Mouse (Mus musculus) bone marrow macrophage, adult 2 months (primary cell): ENCODE measurements around the gene Hnf4a. TPM values are rescaled to one million over a fixed set of nuclear protein-coding genes. Genes with fewer than 3 reads are reported as not detected.

Experiments
- H3K27ac ChIP-seq: 2 replicates; pipeline ENCODE4 v1.5.1; 2012; ENCODE audit warnings: low read depth, low read length; ENCODE audit not compliant: insufficient read depth
- H3K4me1 ChIP-seq: 2 replicates; pipeline ENCODE4 v1.6.1; 2012; ENCODE audit warnings: low read length; ENCODE audit not compliant: control insufficient read depth, insufficient read depth
- H3K4me3 ChIP-seq: 2 replicates; pipeline ENCODE4 v1.5.1; 2012; ENCODE audit warnings: mild to moderate bottlenecking, low read length, moderate library complexity; ENCODE audit not compliant: insufficient read depth
- CTCF ChIP-seq: IDR thresholded peaks from 2 replicates; pipeline ENCODE4 v1.5.1; 2012; ENCODE audit warnings: low read depth, mild to moderate bottlenecking, low read length, moderate library complexity
- POLR2A ChIP-seq: IDR thresholded peaks from 2 replicates; pipeline ENCODE4 v1.6.1; 2012; ENCODE audit warnings: mild to moderate bottlenecking, low read depth, low read length, borderline replicate concordance
- polyA plus RNA-seq: library from polyadenylated mRNA; stranded (reverse); fragments of >200 nt; gene quantifications from 2 replicates; pipeline ENCODE4 v1.2.4, GENCODE M21; 2012; ENCODE audit not compliant: missing spikeins, insufficient read depth, insufficient read length

Hnf4a gene
- polyA plus RNA-seq, 1 experiment = not detected

DNA sequence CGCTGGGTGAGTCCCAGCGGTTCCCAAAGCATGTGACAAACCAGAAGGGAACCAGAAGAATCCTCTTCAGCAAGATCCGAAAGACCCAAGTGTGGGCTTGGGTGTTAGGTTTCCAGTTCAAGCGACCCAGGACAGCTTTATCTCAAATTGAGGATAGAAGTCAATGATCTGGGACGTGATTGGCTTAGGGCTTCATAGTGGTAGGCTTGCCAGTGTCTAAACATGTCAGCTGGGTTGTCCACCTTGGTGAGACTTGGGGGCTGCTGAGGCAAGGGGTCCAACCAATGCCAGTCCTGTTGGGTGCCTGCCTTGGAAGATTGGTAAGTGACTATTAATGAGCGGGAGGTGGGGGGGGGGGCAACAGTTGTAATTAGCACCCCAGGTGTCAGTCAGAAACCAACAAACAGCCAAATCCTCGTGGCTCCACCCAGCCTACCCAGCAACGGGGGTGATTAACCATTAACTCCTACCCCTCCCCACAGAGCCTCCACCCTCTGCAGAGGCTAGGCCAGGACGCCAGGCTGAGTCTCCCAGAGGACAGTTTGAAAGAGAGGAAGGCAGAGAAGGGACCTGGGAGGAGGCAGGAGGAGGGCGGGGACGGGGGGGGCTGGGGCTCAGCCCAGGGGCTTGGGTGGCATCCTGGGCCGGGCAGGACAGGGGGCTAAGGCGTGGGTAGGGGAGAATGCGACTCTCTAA is 40.2 kb downstream of the Hnf4a start:
- H3K27ac ChIP-seq = no peak overlapping the region
- no peaks in the 10 kb centered on the region for H3K4me1 ChIP-seq
- H3K4me3 ChIP-seq = no peak overlapping the region
- TF ChIP-seq CTCF = no peak
- no peak for TF ChIP-seq POLR2A

DNA sequence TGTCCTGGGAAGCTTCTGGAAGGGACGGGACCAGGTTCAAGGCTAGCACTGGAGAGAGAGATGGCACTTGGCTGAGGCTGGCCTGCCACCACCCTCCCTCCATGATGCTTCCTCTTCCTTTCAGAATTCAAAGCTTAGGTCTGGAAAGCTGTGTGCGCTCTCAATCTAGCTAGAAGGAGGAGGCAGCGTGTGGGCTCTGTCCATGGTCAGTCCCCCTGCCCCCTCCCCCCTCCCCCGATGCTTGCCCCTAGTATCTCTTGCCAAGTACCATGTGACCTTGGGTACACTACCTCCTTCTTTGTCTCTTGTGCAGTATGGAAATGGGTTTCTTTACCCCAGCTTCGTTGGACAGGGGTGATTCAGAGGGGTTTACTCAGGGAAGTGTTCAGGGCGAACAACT is 42.2 kb downstream of the Hnf4a start:
- Histone ChIP-seq H3K4me1 (no peaks in the 10 kb centered on the region), H3K27ac (no peak overlapping the region), H3K4me3 (no peak overlapping the region)
- TF ChIP-seq POLR2A (no peak), CTCF (no peak)

DNA sequence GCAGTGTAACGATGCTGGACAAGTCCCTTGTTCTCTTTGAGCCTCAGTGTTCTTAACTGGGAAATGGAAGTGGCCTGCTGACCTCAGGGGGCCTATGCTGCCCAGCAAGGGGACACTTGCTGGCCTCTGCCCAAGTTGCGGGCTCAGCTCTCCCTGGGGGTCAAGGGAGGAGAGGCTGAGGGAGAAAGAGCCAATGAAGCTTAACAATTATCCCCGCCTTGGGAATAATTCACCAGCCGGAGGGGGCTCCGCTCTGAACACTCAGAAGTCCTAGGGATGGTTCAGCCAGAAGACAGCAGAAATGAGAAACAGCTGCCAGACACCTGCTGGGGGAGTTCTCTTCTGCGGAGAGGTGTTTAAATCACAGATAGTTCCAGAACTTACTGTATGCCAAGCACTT is 43.2 kb downstream of the Hnf4a start:
- TF ChIP-seq POLR2A = no peak
- no peak for TF ChIP-seq CTCF
- Histone ChIP-seq H3K27ac (no peak overlapping the region), H3K4me1 (no peaks in the 10 kb centered on the region), H3K4me3 (no peak overlapping the region)

DNA sequence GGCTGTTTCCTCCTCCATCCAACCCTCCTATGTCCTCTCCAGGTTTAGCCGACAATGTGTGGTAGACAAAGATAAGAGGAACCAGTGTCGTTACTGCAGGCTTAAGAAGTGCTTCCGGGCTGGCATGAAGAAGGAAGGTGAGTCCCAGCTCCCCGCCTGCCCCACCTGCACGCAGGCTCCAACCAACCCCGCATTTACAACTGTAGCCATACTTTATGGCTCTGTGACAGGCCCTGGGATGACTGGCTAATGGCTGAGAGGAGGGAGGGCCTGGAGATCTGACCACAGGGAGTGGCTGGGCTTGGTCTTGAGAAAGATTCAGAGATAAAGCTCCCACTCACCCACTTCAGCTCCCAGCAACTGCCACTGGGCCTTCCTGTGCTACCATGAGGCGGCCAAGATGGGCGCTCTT is 45.9 kb downstream of the Hnf4a start:
- TF ChIP-seq POLR2A (no peak), CTCF (no peak)
- Histone ChIP-seq H3K4me1 (peaks cover 6% of the 10 kb centered on the region), H3K27ac (no peak overlapping the region), H3K4me3 (no peak overlapping the region)

DNA sequence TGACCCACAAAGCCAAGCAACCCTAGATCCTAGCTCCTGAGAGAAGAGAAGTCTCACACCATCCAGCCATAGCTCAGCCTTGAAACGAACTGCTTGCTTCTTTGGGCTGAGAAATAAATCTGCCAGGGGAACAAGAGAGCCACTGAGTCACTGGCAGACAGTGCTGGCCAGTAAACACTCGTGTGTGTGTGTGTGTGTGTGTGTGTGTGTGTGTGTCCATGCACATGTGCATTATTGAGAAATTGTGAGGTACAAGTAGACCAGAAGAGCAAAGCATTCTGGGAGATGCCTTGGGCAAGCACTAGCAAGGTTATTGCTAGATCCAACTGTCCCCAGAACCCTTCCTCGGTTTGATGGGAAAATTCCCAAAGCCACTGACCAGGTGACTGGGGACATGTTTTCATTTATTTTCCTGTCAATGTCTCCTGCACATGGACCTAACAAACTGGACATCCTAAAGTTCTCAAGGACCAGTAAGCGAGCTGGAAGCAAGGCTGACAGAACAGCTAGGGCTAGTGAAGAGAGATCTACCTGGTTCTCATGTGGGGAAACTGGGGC is 47.9 kb downstream of the Hnf4a start:
- no peak overlapping the region for H3K27ac ChIP-seq
- H3K4me1 ChIP-seq = peaks cover 6% of the 10 kb centered on the region
- H3K4me3 ChIP-seq = no peak overlapping the region
- TF ChIP-seq POLR2A (no peak), CTCF (no peak)

DNA sequence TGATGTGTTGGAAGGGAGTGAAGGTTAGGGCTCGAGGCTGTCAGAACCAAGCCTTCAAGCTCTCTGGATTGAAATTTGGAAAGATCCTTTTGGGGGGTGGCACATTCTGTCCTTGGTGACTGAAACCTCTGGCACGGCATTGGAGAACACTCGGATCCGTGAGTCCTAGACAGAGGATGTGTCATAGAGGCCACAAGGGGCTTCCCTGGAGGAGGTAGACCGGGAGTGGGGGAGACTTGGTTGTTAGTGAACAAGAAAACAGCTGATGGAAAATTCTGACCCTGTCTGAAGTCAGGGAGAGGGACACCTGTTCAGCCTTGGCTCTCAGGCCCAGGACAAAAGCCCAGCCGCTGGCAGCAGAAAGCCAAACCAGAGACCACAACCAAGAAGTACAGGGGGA is 48.4 kb downstream of the Hnf4a start:
- Histone ChIP-seq H3K4me3 (no peak overlapping the region), H3K4me1 (peaks cover 6% of the 10 kb centered on the region), H3K27ac (no peak overlapping the region)
- no peak for TF ChIP-seq CTCF
- no peak for TF ChIP-seq POLR2A

DNA sequence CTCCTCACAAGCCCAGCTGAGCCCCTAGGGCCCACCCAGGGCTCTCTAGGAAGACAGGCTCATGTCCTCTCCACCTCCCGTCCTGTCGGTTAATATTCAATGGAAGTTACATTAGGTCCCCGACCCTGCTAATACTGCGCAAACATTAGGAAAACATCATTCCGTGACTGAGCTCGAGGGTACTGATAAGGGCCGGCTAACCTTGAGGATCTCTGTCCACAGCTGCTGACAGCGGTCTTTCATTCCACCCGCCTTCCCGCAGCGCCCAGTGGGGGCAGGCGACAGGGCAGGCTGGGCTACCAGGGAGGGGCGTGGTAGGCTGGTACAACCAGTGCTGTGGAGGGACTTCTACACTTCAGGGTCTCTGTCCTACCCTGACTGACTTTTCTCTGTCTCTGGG is 48.8 kb downstream of the Hnf4a start:
- Histone ChIP-seq H3K4me3 (no peak overlapping the region), H3K27ac (no peak overlapping the region), H3K4me1 (peaks cover 6% of the 10 kb centered on the region)
- no peak for TF ChIP-seq POLR2A
- no peak for TF ChIP-seq CTCF

DNA sequence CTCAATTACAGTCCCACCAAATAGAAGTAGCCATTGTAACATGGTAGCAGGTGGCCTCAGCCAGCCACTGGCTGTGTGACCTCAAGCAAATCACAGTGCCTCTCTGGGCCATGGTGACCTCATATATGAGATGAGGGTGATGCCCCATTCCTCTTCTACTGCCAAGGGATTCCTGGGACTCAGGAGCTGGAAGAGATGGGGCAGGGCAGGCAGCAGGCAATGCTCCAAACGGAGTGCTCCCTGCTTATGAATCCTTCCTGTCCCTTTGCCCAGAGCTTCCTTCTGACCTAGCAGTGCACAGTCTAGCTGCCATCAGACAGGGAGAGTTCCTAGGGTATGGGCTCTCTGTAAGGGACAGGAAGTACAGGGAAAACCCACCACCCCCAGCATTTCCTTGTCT is 51.9 kb downstream of the Hnf4a start:
- Histone ChIP-seq H3K4me3 (no peak overlapping the region), H3K4me1 (peaks cover 6% of the 10 kb centered on the region), H3K27ac (no peak overlapping the region)
- no peak for TF ChIP-seq POLR2A

DNA sequence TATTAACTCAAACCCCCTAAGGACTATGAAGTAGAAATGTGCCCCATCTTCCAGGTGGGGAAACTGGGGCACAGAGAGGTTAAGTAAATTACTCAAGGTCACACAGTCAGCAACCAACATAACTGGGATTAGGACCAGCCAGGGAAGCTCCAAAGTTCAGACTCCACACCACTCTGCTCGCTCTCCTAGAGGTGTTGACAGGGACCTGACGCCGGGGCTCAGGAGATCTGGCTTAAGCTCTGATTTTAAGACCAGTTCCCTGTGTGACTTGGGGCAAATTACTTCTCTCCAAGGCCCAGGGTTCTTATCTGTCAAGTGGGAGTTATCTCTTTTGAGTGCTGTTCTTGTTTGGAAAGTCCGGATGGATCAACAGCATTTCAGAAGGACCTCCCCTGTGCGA is 52.6 kb downstream of the Hnf4a start:
- peaks cover 6% of the 10 kb centered on the region for H3K4me1 ChIP-seq
- no peak overlapping the region for H3K27ac ChIP-seq
- TF ChIP-seq CTCF (no peak), POLR2A (no peak)
- H3K4me3 ChIP-seq = no peak overlapping the region

DNA sequence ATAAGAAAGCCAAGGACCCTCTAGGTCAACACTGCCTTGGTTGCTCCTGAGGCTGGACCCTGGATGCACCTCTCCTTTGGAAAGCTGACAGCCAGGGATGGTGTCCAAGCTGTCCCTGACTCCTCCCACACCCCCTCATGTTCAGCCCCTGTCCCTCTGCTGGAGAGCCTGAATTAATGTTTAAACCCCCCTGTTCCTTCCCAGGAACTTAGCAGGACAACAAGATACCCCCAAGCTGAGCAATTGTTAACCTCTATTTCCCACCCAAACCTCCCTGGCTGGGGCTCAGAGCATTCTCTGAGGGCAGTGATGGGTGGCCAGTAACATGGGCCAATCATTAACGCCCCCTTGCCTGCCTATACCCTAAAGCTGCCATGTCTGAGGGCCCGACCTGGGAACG is 53.6 kb downstream of the Hnf4a start:
- no peak overlapping the region for H3K27ac ChIP-seq
- H3K4me3 ChIP-seq = no peak overlapping the region
- H3K4me1 ChIP-seq = peaks cover 6% of the 10 kb centered on the region
- no peak for TF ChIP-seq CTCF
- TF ChIP-seq POLR2A = no peak
